Mouse (Mus musculus): ENCODE results near the gene Dnaic1.

DNA sequence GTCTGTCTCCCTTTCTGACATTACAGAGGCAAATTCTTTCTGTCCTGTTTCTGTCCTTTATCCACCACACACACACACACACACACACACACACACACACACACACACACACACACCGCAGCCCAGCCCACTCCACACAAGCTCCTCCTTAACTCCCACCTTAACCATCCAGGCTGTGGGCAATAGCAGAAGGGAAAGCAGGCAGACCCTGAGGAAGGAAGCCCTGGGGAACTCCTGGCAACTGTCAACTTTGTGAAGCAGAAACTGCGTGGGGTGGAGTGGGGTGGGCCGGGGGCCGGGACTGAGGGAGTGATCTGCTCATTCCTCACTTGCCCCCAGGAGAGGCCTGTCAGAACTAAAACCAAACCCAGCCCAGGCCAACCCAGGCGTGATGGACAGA is 101.9 kb downstream of the Dnaic1 start:
- TF ChIP-seq CTCF (IDR thresholded peaks at IDR 0.05; ENCODE audit: insufficient read depth, low read depth, low read length) (no peak), POLR2A (IDR thresholded peaks at IDR 0.05; ENCODE audit: insufficient read depth, low read depth, low read length) (no peak)
